Mouse (Mus musculus): ENCODE data around the gene Gstp3. TPM values are rescaled to one million over a fixed set of nuclear protein-coding genes. Genes with fewer than 3 reads are reported as not detected.

Gstp3 gene
- total RNA-seq, 2 experiments from 2014 or later = not detected

GRCm38 (mm10) chr19:4017921-4018587, 41.3 kb downstream of the Gstp3 start:
- intact Hi-C loops (cut with DNase I) = loop anchor here (5.0 to 10.0 kb wide), 2 partner anchors 207 to 294 kb away; no protein-coding TSS in a partner anchor
- DNase-seq (ENCODE audit: extremely low spot score in 1 of 2, low spot score in 2 of 2) = no peak

GRCm38 (mm10) chr19:4015635-4016034, 43.7 kb downstream of the Gstp3 start:
- intact Hi-C loops (cut with DNase I) = loop anchor here (5.0 to 10.0 kb wide), 2 partner anchors 209 to 297 kb away; no protein-coding TSS in a partner anchor
- no peak for DNase-seq (ENCODE audit: extremely low spot score in 1 of 2, low spot score in 2 of 2)

DNA sequence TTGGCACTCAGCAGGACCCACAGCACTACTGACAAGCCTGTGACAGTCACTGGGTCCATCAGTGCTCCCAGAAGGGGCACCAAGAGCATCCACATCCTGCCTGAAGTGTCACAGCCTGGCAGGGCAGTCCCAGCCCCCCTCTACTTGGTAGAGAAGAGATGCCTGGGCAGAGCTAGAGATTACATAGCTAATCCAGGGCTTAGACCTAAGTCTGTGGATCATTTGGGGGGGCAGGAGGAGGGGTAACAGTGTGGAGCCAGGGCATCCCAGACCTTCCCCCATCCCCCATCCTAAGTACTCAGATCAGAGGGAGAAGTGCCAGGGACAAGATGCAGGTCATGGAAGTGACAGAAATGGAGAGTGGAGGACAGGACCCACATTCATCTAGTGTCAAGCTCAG, 44.6 kb downstream of the Gstp3 start:
- DNase-seq (ENCODE audit: extremely low spot score in 1 of 2, low spot score in 2 of 2) = no peak
- intact Hi-C loops (cut with DNase I) = loop anchor here (5.0 to 10.0 kb wide), 2 partner anchors 210 to 297 kb away; no protein-coding TSS in a partner anchor

DNA sequence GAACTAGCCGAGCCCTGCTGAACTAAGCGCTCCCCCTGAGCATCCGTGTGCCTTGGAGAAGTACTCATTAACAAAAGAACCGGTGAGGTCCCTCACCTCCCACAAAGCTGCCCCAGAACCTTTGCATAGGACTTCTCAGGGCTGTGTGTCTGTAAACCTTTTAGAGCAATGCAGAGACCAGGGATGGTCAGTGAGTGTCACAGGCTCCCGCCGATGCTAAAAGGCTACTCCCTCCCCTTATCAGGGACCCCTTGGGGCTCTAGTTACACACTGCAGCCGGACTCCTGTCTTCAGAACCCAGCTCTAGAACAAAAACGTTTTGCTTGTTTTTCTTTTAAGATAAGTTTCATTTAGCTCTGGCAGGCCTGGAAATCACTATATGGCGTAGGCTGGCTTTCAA, 46.3 kb downstream of the Gstp3 start:
- intact Hi-C loops (cut with DNase I) = loop anchor here (2.0 to 10.0 kb wide), 2 partner anchors 66 to 212 kb away; no protein-coding TSS in a partner anchor

DNA sequence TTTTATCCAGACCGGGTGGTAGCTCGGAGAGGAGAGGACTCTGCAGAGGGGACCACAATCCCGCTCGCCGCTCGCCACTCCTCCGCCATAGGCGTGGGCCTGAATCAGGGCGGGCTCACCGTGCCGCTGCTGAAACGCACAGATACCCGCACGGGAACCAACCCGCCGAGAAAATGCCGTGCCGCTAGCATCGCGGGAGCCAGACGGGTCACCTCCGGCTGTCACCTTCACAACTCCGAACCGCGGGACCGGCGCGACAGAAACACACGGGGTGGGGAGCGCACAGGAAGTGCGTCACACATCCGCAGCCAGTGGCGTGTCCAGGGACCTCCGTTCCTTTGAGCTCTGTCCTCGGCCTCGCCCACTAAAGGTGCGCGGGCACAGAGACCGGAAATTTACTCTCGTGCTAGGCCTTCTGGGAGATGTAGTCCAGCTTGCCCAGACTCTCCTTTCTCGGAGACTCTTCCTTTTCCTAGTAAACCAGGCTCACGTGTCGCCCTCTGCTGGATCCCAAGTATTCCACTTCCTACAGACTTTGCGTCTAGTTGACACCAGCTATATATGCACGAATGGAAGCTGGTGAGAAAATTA, 46.8 kb downstream of the Gstp3 start, which contains the start of gene Ndufv1:
Ndufv1 (minus strand) TSS at position 375 of the 591 bp plus-strand sequence.
- intact Hi-C loops (cut with DNase I) = loop anchor here (2.0 to 10.0 kb wide), 2 partner anchors 66 to 212 kb away; no protein-coding TSS in a partner anchor
- peak; percentile 97 to 99 for DNase-seq (ENCODE audit: extremely low spot score in 1 of 2, low spot score in 2 of 2)

More for the DNA sequence above, 46.3 kb downstream of the Gstp3 start:
- DNase-seq (ENCODE audit: extremely low spot score in 1 of 2, low spot score in 2 of 2) = no peak

GRCm38 (mm10) chr19:4011086-4011485, 48.3 kb downstream of the Gstp3 start:
- no peak for DNase-seq (ENCODE audit: extremely low spot score in 1 of 2, low spot score in 2 of 2)
- intact Hi-C loops (cut with DNase I) = loop anchor here (10.0 kb wide), 1 partner anchor 214 kb away; no protein-coding TSS in a partner anchor

Other genes starting within 250 kb of the Gstp3 start
- gene Chka, start 207.8 kb downstream of the Gstp3 start, total RNA-seq (2021) = 10 to 100 TPM; 77.3 to 93.0 TPM
- 10 to 100 TPM; 14.2 to 22.4 TPM for gene Tcirg1, start 152.4 kb downstream of the Gstp3 start, total RNA-seq (2021)
- 100 to 1,000 TPM; 123 to 130 TPM for gene Ndufs8, start 146.8 kb downstream of the Gstp3 start, total RNA-seq (2021)
- gene Aldh3b1, start 129.8 kb downstream of the Gstp3 start, total RNA-seq (2021) = 1 to 10 TPM; 1.5 to 1.7 TPM
- gene Unc93b1, start 124.4 kb downstream of the Gstp3 start, total RNA-seq (2021) = 10 to 100 TPM; 15.0 to 16.3 TPM
- not detected for gene Aldh3b3, start 100.9 kb downstream of the Gstp3 start, total RNA-seq (2021)
- gene Aldh3b2, start 87.2 kb downstream of the Gstp3 start, total RNA-seq (2021) = 1 to 10 TPM; 2.3 to 2.4 TPM
- gene Acy3, start 73.0 kb downstream of the Gstp3 start, total RNA-seq (2021) = 1 to 10 TPM; 1.7 to 1.8 TPM
- not detected for gene Tbx10, start 66.8 kb downstream of the Gstp3 start, total RNA-seq (2021)
- 10 to 100 TPM in 1 of 2 experiments, 1 to 10 TPM in 1; 9.7 to 11.2 TPM for gene Nudt8, start 59.0 kb downstream of the Gstp3 start, total RNA-seq (2021)
- 1 to 10 TPM in 1 of 2 experiments, under 1 TPM in 1; 0.81 to 1.4 TPM for gene Gm49405, start 58.9 kb downstream of the Gstp3 start, total RNA-seq (2021)
- 1 to 10 TPM; 3.3 to 4.1 TPM for gene Doc2g, start 56.3 kb downstream of the Gstp3 start, total RNA-seq (2021)
- gene Ndufv1, start 46.8 kb downstream of the Gstp3 start, total RNA-seq (2021) = 100 to 1,000 TPM; 209 to 221 TPM
- gene Gstp1, start 21.6 kb downstream of the Gstp3 start, total RNA-seq (2021) = 100 to 1,000 TPM; 226 to 232 TPM
- 10 to 100 TPM; 21.7 to 24.2 TPM for gene Gstp2, start 13.5 kb downstream of the Gstp3 start, total RNA-seq (2021)
- gene Cabp2, start 22.0 kb upstream of the Gstp3 start, total RNA-seq (2021) = not detected
- 10 to 100 TPM; 20.4 to 21.6 TPM for gene Cdk2ap2, start 37.6 kb upstream of the Gstp3 start, total RNA-seq (2021)
- 100 to 1,000 TPM; 234 to 237 TPM for gene Pitpnm1, start 40.4 kb upstream of the Gstp3 start, total RNA-seq (2021)
- 10 to 100 TPM; 74.2 to 83.5 TPM for gene Aip, start 66.3 kb upstream of the Gstp3 start, total RNA-seq (2021)
- not detected for gene Gpr152, start 80.2 kb upstream of the Gstp3 start, total RNA-seq (2021)
- gene Cabp4, start 84.5 kb upstream of the Gstp3 start, total RNA-seq (2021) = under 1 TPM in 1 of 2 experiments, not detected in 1; 0.24 TPM
- 10 to 100 TPM; 80.4 to 92.7 TPM for gene Coro1b, start 89.0 kb upstream of the Gstp3 start, total RNA-seq (2021)
- 1 to 10 TPM in 1 of 2 experiments, under 1 TPM in 1; 0.65 to 2.0 TPM for gene Ptprcap, start 94.0 kb upstream of the Gstp3 start, total RNA-seq (2021)
- 10 to 100 TPM; 34.1 to 35.0 TPM for gene Rps6kb2, start 103.8 kb upstream of the Gstp3 start, total RNA-seq (2021)
- 1 to 10 TPM; 3.1 to 3.5 TPM for gene Carns1, start 115.9 kb upstream of the Gstp3 start, total RNA-seq (2021)
- 1 to 10 TPM; 2.0 to 3.5 TPM for gene Tbc1d10c, start 131.7 kb upstream of the Gstp3 start, total RNA-seq (2021)
- 100 to 1,000 TPM; 331 to 336 TPM for gene Ppp1ca, start 132.5 kb upstream of the Gstp3 start, total RNA-seq (2021)
- 1 to 10 TPM; 8.9 to 9.3 TPM for gene Rad9a, start 142.1 kb upstream of the Gstp3 start, total RNA-seq (2021)
- gene Clcf1, start 154.7 kb upstream of the Gstp3 start, total RNA-seq (2021) = 1 to 10 TPM; 1.5 to 1.7 TPM
- not detected for gene AC109138.7, start 154.8 kb upstream of the Gstp3 start, total RNA-seq (2021)
- gene Pold4, start 172.3 kb upstream of the Gstp3 start, total RNA-seq (2021) = 10 to 100 TPM; 12.8 to 16.2 TPM
- 10 to 100 TPM; 49.5 to 55.1 TPM for gene Ssh3, start 209.6 kb upstream of the Gstp3 start, total RNA-seq (2021)
- gene Ankrd13d, start 223.6 kb upstream of the Gstp3 start, total RNA-seq (2021) = 10 to 100 TPM; 87.8 to 91.7 TPM
- gene Grk2, start 246.7 kb upstream of the Gstp3 start, total RNA-seq (2021) = 100 to 1,000 TPM; 146 to 154 TPM